In the genomic region with DNA sequence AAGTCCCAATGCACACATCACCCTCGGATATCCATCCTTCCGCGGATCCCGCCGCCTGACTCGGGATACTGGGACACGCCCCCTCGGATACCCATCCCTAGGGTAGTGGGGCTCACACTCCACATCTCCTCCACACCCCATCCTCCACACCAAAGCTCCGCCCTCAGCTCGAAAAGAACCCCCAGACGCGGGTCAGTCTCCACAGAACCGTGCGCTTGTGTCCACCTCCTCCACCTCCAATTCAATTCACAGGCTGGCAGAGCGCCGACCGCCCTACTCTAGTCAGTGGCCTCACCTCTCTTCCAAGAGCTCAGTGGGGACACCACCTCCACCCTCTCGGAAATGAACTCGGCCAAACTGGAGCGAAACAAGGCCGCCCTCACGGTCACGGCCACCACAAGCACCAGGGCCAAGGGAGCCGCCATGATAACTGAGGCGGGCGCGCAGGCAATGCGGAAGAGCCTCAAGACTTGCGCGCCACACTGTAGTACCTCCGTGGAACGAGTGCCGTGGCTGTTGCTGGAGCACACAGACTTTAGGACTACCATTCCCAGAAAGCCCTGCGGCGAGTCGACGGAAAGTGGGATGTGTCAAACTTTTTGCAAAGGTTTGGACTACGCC, we compare ENCODE assay signal across 8 mouse cellular contexts. TPM values are rescaled to one million over a fixed set of nuclear protein-coding genes. Genes with fewer than 3 reads are reported as not detected.
DNase-seq lines count a peak whose midpoint lies in the region; ATAC-seq and TF ChIP-seq lines count a peak whose summit lies in the region.

A gene (minus strand): TSS at position 460 of the 621 bp plus-strand sequence.

- peaks cover 12% of the 10 kb centered on the region; the same call in 1 of the 2 replicates for H3K4me1 ChIP-seq in embryonic facial prominence, embryonic 13.5 days
- peaks cover 4% of the 10 kb centered on the region; the same call in 1 of the 2 replicates for H3K4me1 ChIP-seq in kidney, adult 2 months (ENCODE audit: control insufficient read depth, insufficient read depth, low read length)
- peaks cover 12% of the 10 kb centered on the region for H3K4me1 ChIP-seq in limb, embryonic 12.5 days (replicated peaks)
- peaks cover 17% of the 10 kb centered on the region for H3K4me1 ChIP-seq in midbrain, embryonic 15.5 days
- H3K4me1 ChIP-seq in spleen, adult 2 months (ENCODE audit: control insufficient read depth, insufficient read depth, insufficient read length) = no peaks in the 10 kb centered on the region

- peak; percentile 87 for DNase-seq in 3134 (ENCODE audit: extremely low read depth, insufficient read length, low spot score)
- DNase-seq in adrenal gland, postnatal 36 days = peak; percentile 93 to 94
- DNase-seq in heart, adult 18-20 months = peak; percentile 97
- peak; percentile 99 for DNase-seq in kidney, adult 2 months
- DNase-seq in spleen, adult 2 months (ENCODE audit: low read depth in 1 of 2, low spot score in 2 of 2) = peak; percentile 87 to 94

- peak within 1 kb of the TSS; percentile 90 for H3K4me3 ChIP-seq in embryonic facial prominence, embryonic 13.5 days
- peak within 1 kb of the TSS; percentile 84 for H3K4me3 ChIP-seq in kidney, adult 2 months (ENCODE audit: insufficient read depth, low read depth, low read length)
- H3K4me3 ChIP-seq in limb, embryonic 12.5 days (replicated peaks) = peak within 1 kb of the TSS; percentile 71
- H3K4me3 ChIP-seq in midbrain, embryonic 15.5 days = peak within 1 kb of the TSS; percentile 60
- peak within 1 kb of the TSS; percentile 89 for H3K4me3 ChIP-seq in spleen, adult 2 months (ENCODE audit: extremely low read depth, insufficient read depth, insufficient read length)

- peak within 1 kb of the TSS; percentile 84 for H3K9ac ChIP-seq in embryonic facial prominence, embryonic 13.5 days
- H3K9ac ChIP-seq in limb, embryonic 12.5 days (replicated peaks) = peak within 1 kb of the TSS; percentile 75
- peak within 1 kb of the TSS; percentile 54 for H3K9ac ChIP-seq in midbrain, embryonic 15.5 days

- peak within 1 kb of the TSS; percentile 71 for H3K4me2 ChIP-seq in embryonic facial prominence, embryonic 13.5 days
- peak within 1 kb of the TSS; percentile 80 for H3K4me2 ChIP-seq in limb, embryonic 12.5 days
- peak within 1 kb of the TSS; percentile 69 for H3K4me2 ChIP-seq in midbrain, embryonic 15.5 days

- TF ChIP-seq CTCF in kidney, adult 2 months (conservative IDR thresholded peaks at IDR 0.05; ENCODE audit: insufficient read depth, insufficient read length, low read depth, low read length) = no peak
- no peak for TF ChIP-seq CTCF in spleen, adult 2 months (IDR thresholded peaks at IDR 0.05; ENCODE audit: extremely low read depth, insufficient read depth, insufficient read length, insufficient replicate concordance)

- TF ChIP-seq POLR2A in kidney, adult 2 months (IDR thresholded peaks at IDR 0.05; ENCODE audit: low read depth, low read length) = no peak
- peak; percentile 60 for TF ChIP-seq POLR2A in spleen, adult 2 months (IDR thresholded peaks at IDR 0.05; ENCODE audit: low read depth, low read length)

- H3K27me3 ChIP-seq in embryonic facial prominence, embryonic 13.5 days = no peaks in the 10 kb centered on the region
- H3K27me3 ChIP-seq in kidney, adult 2 months (replicated peaks; ENCODE audit: control insufficient read depth, insufficient read depth, low read length) = no peaks in the 10 kb centered on the region
- no peaks in the 10 kb centered on the region for H3K27me3 ChIP-seq in limb, embryonic 12.5 days
- no peaks in the 10 kb centered on the region for H3K27me3 ChIP-seq in midbrain, embryonic 15.5 days (replicated peaks)
- no peaks in the 10 kb centered on the region for H3K27me3 ChIP-seq in spleen, adult 2 months (ENCODE audit: control insufficient read depth, insufficient read depth, low read length)

- ATAC-seq in embryonic facial prominence, embryonic 13.5 days (ENCODE audit: insufficient number of reproducible peaks, insufficient read depth, low FRiP score, low TSS enrichment, low read depth) = peak; percentile 97
- peak; percentile 97 for ATAC-seq in limb, embryonic 12.5 days (ENCODE audit: insufficient number of reproducible peaks, insufficient read depth, low FRiP score, low TSS enrichment, low read depth)
- peak; percentile 99 for ATAC-seq in midbrain, embryonic 15.5 days (replicated peaks)

- H3K27ac ChIP-seq in embryonic facial prominence, embryonic 13.5 days = peak within 1 kb of the TSS; percentile 66; the same call in 1 of the 2 replicates
- peak within 1 kb of the TSS; percentile 94 for H3K27ac ChIP-seq in kidney, adult 2 months (ENCODE audit: insufficient read depth, low read depth, low read length)
- peak within 1 kb of the TSS; percentile 75 for H3K27ac ChIP-seq in limb, embryonic 12.5 days
- H3K27ac ChIP-seq in midbrain, embryonic 15.5 days = peak within 1 kb of the TSS; percentile 83
- peak within 1 kb of the TSS; percentile 61 for H3K27ac ChIP-seq in spleen, adult 2 months (ENCODE audit: insufficient read depth, low read length)

- WGBS in embryonic facial prominence, embryonic 13.5 days = under 1% methylated on average over 38 of the region's 38 CpGs
- under 1% methylated on average over 38 of the region's 38 CpGs for WGBS in kidney, adult 2 months
- WGBS in limb, embryonic 12.5 days = under 1% methylated on average over 38 of the region's 38 CpGs
- under 1% methylated on average over 38 of the region's 38 CpGs for WGBS in midbrain, embryonic 15.5 days
- WGBS in spleen, adult 2 months = under 1% methylated on average over 38 of the region's 38 CpGs

- no peaks in the 10 kb centered on the region for H3K9me3 ChIP-seq in embryonic facial prominence, embryonic 13.5 days
- no peaks in the 10 kb centered on the region for H3K9me3 ChIP-seq in limb, embryonic 12.5 days
- no peaks in the 10 kb centered on the region for H3K9me3 ChIP-seq in midbrain, embryonic 15.5 days

- H3K36me3 ChIP-seq in embryonic facial prominence, embryonic 13.5 days = no peaks in the 10 kb centered on the region; the same call in 1 of the 2 replicates
- no peaks in the 10 kb centered on the region for H3K36me3 ChIP-seq in kidney, adult 2 months (ENCODE audit: control insufficient read depth, insufficient read depth, low read length)
- no peaks in the 10 kb centered on the region for H3K36me3 ChIP-seq in limb, embryonic 12.5 days
- no peaks in the 10 kb centered on the region for H3K36me3 ChIP-seq in midbrain, embryonic 15.5 days (replicated peaks)
- H3K36me3 ChIP-seq in spleen, adult 2 months (ENCODE audit: control insufficient read depth, insufficient read depth, low read length) = no peaks in the 10 kb centered on the region

RNA-seq across cellular contexts. Expression of the gene that starts here (rescaled TPM):
- 10 to 100 TPM; 34.4 to 40.9 TPM for total RNA-seq in adrenal gland, postnatal 36 days (2021)
- 48.0 and 49.1 TPM in 2 replicates for polyA plus RNA-seq in embryonic facial prominence, embryonic 13.5 days (2015; fragmentation: Nextera tagmentation; extraction: Ambion mirVana)
- 10 to 100 TPM; 24.0 to 27.0 TPM for total RNA-seq in heart, adult 18-20 months (2021)
- polyA plus RNA-seq in kidney, adult 2 months (2012; rRNA removed) = 40.0 and 40.1 TPM in 2 replicates
- 41.0 and 47.0 TPM in 2 replicates for polyA plus RNA-seq in limb, embryonic 12.5 days (2016; fragmentation: Nextera tagmentation; extraction: Ambion mirVana)
- polyA plus RNA-seq in midbrain, embryonic 15.5 days (2015; fragmentation: Nextera tagmentation; extraction: Ambion mirVana) = 62.0 and 63.8 TPM in 2 replicates
- polyA plus RNA-seq in spleen, adult 2 months (2012; rRNA removed) = 16.0 and 17.6 TPM in 2 replicates

Comparison
In these comparisons a context has a peak if more than half of its experiments do, and no peak if none do; other contexts are left out.
1. Peak in every context shown above with its lines: DNase-seq, ATAC-seq, H3K4me3 ChIP-seq and H3K27ac ChIP-seq.